Mouse (Mus musculus): ENCODE measurements around the gene Csta1. TPM values are rescaled to one million over a fixed set of nuclear protein-coding genes. Genes with fewer than 3 reads are reported as not detected.

Gene Csta1
- polyA plus RNA-seq (2012; rRNA removed): 0.09 TPM in 1 of 2 replicates, not detected in the other

GRCm38 (mm10) chr16:36131141-36131540 lies at the start of gene Csta1:
Csta1 (minus strand) TSS chr16:36131241.

GRCm38 (mm10) chr16:36156402-36156975 lies 25.4 kb upstream of the Csta1 start, which contains the start of gene Stfa2l1:
Stfa2l1 (plus strand) TSS chr16:36156811.

GRCm38 (mm10) chr16:36071450-36072379 lies 59.3 kb downstream of the Csta1 start, which contains the start of the genes Fam162a and Ccdc58:
Fam162a (minus strand) TSS chr16:36071594.
Ccdc58 (plus strand) TSS chr16:36071685.

Other genes starting within 250 kb of the Csta1 start
- 3.1 and 3.7 TPM in 2 replicates for gene Parp9, start 192.8 kb downstream of the Csta1 start, polyA plus RNA-seq (2012; rRNA removed)
- gene Dtx3l, start 192.1 kb downstream of the Csta1 start, polyA plus RNA-seq (2012; rRNA removed): 1.7 and 1.8 TPM in 2 replicates
- 29.4 and 34.6 TPM in 2 replicates for gene Kpna1, start 152.5 kb downstream of the Csta1 start, polyA plus RNA-seq (2012; rRNA removed)
- gene Wdr5b, start 90.1 kb downstream of the Csta1 start, polyA plus RNA-seq (2012; rRNA removed): 7.3 and 8.0 TPM in 2 replicates
- gene Fam162a, start 59.6 kb downstream of the Csta1 start, polyA plus RNA-seq (2012; rRNA removed): 156 and 159 TPM in 2 replicates
- 31.8 and 33.9 TPM in 2 replicates for gene Ccdc58, start 59.6 kb downstream of the Csta1 start, polyA plus RNA-seq (2012; rRNA removed)
- gene Stfa2l1, start 25.6 kb upstream of the Csta1 start, polyA plus RNA-seq (2012; rRNA removed): 0.54 and 1.3 TPM in 2 replicates
- 1.5 and 3.3 TPM in 2 replicates for gene Gm5483, start 53.0 kb upstream of the Csta1 start, polyA plus RNA-seq (2012; rRNA removed)
- gene Gm5416, start 79.2 kb upstream of the Csta1 start, polyA plus RNA-seq (2012; rRNA removed): not detected in 2 replicates
- 0.65 and 0.76 TPM in 2 replicates for gene 2010005H15Rik, start 90.2 kb upstream of the Csta1 start, polyA plus RNA-seq (2012; rRNA removed)
- gene Stfa1, start 145.7 kb upstream of the Csta1 start, polyA plus RNA-seq (2012; rRNA removed): 1.3 and 3.1 TPM in 2 replicates
- not detected in 2 replicates for gene BC117090, start 203.1 kb upstream of the Csta1 start, polyA plus RNA-seq (2012; rRNA removed)
- 1.7 and 3.5 TPM in 2 replicates for gene BC100530, start 236.5 kb upstream of the Csta1 start, polyA plus RNA-seq (2012; rRNA removed)

Measured in central nervous system, embryonic 14 days (tissue).